Mouse (Mus musculus): ENCODE measurements around the gene Exoc3l4. TPM values are rescaled to one million over a fixed set of nuclear protein-coding genes. Genes with fewer than 3 reads are reported as not detected.

Exoc3l4 gene
- polyA plus RNA-seq, 1 experiment from 2014 or later, result 11.3 TPM

- Histone ChIP-seq H3K9me3 (replicated peaks; ENCODE audit: control insufficient read depth, low read length) (no peaks in the 10 kb centered on the region), H3K4me3 (ENCODE audit: low read depth, low read length) (peak overlapping the region; percentile 52), H3K9ac (ENCODE audit: low read depth, low read length) (peak overlapping the region; percentile 67; the same call in 1 of the 2 replicates), H3K27me3 (ENCODE audit: control insufficient read depth, insufficient read depth, low read length) (peaks cover 86% of the 10 kb centered on the region), H3K4me2 (peak overlapping the region; percentile 89), H3K4me1 (ENCODE audit: control insufficient read depth, insufficient read depth, low read length) (peaks cover 24% of the 10 kb centered on the region), H3K27ac (ENCODE audit: low read depth, low read length) (peak overlapping the region; percentile 50; the same call in 1 of the 2 replicates), H3K36me3 (ENCODE audit: control insufficient read depth, insufficient read depth, low read length) (no peaks in the 10 kb centered on the region)
- 19% methylated on average over 15 of the region's 15 CpGs for WGBS (ENCODE audit: insufficient replicate concordance)
- ATAC-seq (replicated peaks; ENCODE audit: insufficient number of reproducible peaks, low FRiP score, low TSS enrichment), result peak; percentile 25; the same call in 1 of the 2 replicates
These were observed 26.4 kb downstream of the Exoc3l4 start for GRCm38 (mm10) chr12:111443011-111443870.

DNA sequence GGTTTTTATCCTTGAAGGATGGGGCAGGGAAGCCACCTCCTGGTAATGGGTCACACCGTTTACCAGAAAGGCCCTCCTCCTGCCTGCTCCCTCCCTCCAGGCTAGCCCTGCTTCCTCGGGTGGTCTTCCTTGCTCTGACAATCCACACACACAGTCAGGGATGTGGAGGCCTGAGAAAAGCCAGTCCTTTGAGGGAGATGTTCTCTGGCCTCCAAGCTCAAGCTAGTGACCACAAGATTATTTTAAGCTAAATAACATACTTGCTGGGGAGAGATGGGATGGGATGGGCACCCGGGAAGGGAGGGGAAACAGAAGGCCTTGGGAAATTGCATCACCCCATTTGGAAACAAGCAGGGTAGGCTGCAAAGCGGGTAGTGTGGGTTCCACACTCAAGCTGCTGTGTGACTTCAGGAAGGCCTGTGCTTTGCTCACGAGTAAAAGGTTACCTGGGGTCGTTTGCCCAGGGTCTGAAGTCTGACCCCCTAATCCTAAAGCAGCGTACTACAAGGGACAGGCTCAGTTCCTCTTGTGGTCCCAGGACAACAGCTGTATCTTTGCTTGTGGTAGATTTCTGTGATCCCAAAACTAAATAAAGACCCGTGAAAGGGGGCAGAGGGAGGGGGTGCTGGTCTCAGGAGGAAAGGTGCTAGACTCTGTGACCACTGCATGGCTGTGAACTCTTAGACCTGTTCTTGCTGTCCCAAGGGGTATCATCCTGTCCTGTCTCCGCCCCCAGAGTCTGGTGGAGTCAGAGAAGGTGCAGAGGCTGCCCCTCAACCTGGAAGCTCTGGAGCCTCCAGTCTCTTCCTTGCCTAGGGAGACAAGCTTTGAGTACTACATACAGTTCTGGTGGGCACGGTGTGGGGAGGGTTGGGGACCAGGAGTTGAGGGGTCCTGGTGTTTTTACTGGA lies 27.4 kb downstream of the Exoc3l4 start:
- Histone ChIP-seq H3K4me2 (peak overlapping the region; percentile 89), H3K27ac (ENCODE audit: low read depth, low read length) (no peak overlapping the region), H3K4me3 (ENCODE audit: low read depth, low read length) (peak overlapping the region; percentile 52), H3K9me3 (replicated peaks; ENCODE audit: control insufficient read depth, low read length) (no peaks in the 10 kb centered on the region), H3K36me3 (ENCODE audit: control insufficient read depth, insufficient read depth, low read length) (no peaks in the 10 kb centered on the region), H3K9ac (ENCODE audit: low read depth, low read length) (no peak overlapping the region), H3K4me1 (ENCODE audit: control insufficient read depth, insufficient read depth, low read length) (peaks cover 28% of the 10 kb centered on the region), H3K27me3 (ENCODE audit: control insufficient read depth, insufficient read depth, low read length) (peaks cover 88% of the 10 kb centered on the region)
- WGBS (ENCODE audit: insufficient replicate concordance), result 31% methylated on average over 10 of the region's 10 CpGs
- ATAC-seq (replicated peaks; ENCODE audit: insufficient number of reproducible peaks, low FRiP score, low TSS enrichment), result no peak

GRCm38 (mm10) chr12:111445161-111445889 lies 28.5 kb downstream of the Exoc3l4 start:
- H3K4me1 ChIP-seq (ENCODE audit: control insufficient read depth, insufficient read depth, low read length), result peaks cover 37% of the 10 kb centered on the region
- no peak overlapping the region for H3K9ac ChIP-seq (ENCODE audit: low read depth, low read length)
- H3K4me2 ChIP-seq, result peak overlapping the region; percentile 57
- no peak overlapping the region for H3K27ac ChIP-seq (ENCODE audit: low read depth, low read length)
- no peaks in the 10 kb centered on the region for H3K9me3 ChIP-seq (replicated peaks; ENCODE audit: control insufficient read depth, low read length)
- 5% methylated on average over 52 of the region's 52 CpGs for WGBS (ENCODE audit: insufficient replicate concordance)
- peaks cover 92% of the 10 kb centered on the region for H3K27me3 ChIP-seq (ENCODE audit: control insufficient read depth, insufficient read depth, low read length)
- no peak for ATAC-seq (replicated peaks; ENCODE audit: insufficient number of reproducible peaks, low FRiP score, low TSS enrichment)
- H3K36me3 ChIP-seq (ENCODE audit: control insufficient read depth, insufficient read depth, low read length), result no peaks in the 10 kb centered on the region
- H3K4me3 ChIP-seq (ENCODE audit: low read depth, low read length), result peak overlapping the region; percentile 36

DNA sequence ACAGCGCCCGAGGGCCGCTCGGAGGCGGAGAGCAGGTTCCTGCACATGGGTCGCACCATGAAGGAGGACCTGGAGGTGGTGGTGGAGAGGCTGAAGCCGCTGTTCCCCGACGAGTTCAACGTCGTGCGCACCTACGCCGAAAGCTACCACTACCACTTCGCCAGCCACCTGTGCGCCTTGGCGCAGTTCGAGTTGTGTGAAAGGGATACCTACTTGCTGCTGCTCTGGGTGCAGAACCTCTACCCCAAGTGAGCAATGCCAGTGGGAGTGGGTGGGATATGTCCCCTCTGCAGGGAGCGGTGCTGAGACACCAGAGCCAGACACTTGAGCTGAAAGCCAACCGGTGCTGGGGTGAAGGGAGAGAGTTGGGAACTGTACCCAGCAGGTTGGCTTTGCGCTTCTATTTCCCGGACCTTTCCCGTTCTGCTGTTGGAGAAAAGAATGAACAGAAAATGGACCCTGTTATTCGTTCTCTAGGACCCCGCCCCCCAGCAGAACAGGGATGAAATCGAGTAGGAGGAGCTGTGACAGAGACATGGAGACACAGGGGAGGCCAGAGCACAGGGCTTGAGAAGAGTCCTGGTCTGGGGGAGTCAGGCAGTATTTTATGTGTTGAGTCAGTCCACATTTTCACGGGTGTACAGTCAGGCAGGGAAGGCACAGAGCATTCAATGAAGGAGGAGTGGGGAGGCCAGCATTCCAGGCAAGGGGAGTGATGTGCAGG lies 29.2 kb downstream of the Exoc3l4 start:
- ATAC-seq (replicated peaks; ENCODE audit: insufficient number of reproducible peaks, low FRiP score, low TSS enrichment), result no peak
- Histone ChIP-seq H3K27ac (ENCODE audit: low read depth, low read length) (no peak overlapping the region), H3K9ac (ENCODE audit: low read depth, low read length) (no peak overlapping the region), H3K27me3 (ENCODE audit: control insufficient read depth, insufficient read depth, low read length) (peaks cover 90% of the 10 kb centered on the region), H3K36me3 (ENCODE audit: control insufficient read depth, insufficient read depth, low read length) (no peaks in the 10 kb centered on the region), H3K4me1 (ENCODE audit: control insufficient read depth, insufficient read depth, low read length) (peaks cover 41% of the 10 kb centered on the region), H3K9me3 (replicated peaks; ENCODE audit: control insufficient read depth, low read length) (no peaks in the 10 kb centered on the region), H3K4me3 (ENCODE audit: low read depth, low read length) (peak overlapping the region; percentile 36), H3K4me2 (peak overlapping the region; percentile 57)
- WGBS (ENCODE audit: insufficient replicate concordance), result 14% methylated on average over 27 of the region's 27 CpGs

DNA sequence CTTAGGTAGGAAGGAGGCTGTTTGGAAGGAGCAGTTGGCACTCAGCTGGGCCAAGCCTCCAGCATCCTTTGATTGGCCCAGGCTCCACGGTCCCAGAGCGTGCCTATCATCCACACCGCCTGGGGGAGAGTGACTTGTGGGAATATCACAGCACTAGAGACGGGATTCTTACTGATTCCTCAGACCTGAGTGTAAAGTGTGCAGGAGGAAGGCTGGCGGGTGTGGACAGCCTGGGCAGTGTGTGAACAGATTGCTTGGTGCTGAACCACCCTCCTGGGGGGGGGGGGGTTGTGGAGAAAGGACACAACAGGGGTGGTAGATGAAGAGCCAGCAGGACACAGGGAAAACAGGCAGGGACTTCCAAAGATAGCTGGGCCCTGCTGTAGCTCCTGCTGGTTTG lies 29.9 kb downstream of the Exoc3l4 start:
- WGBS (ENCODE audit: insufficient replicate concordance), result 38% methylated on average over 5 of the region's 5 CpGs
- Histone ChIP-seq H3K27me3 (ENCODE audit: control insufficient read depth, insufficient read depth, low read length) (peaks cover 91% of the 10 kb centered on the region), H3K9ac (ENCODE audit: low read depth, low read length) (no peak overlapping the region), H3K36me3 (ENCODE audit: control insufficient read depth, insufficient read depth, low read length) (no peaks in the 10 kb centered on the region), H3K27ac (ENCODE audit: low read depth, low read length) (no peak overlapping the region), H3K9me3 (replicated peaks; ENCODE audit: control insufficient read depth, low read length) (no peaks in the 10 kb centered on the region), H3K4me1 (ENCODE audit: control insufficient read depth, insufficient read depth, low read length) (peaks cover 41% of the 10 kb centered on the region), H3K4me3 (ENCODE audit: low read depth, low read length) (no peak overlapping the region), H3K4me2 (no peak overlapping the region)
- no peak for ATAC-seq (replicated peaks; ENCODE audit: insufficient number of reproducible peaks, low FRiP score, low TSS enrichment)

- Histone ChIP-seq H3K9ac (ENCODE audit: low read depth, low read length) (no peak overlapping the region), H3K27ac (ENCODE audit: low read depth, low read length) (no peak overlapping the region), H3K4me3 (ENCODE audit: low read depth, low read length) (no peak overlapping the region), H3K27me3 (ENCODE audit: control insufficient read depth, insufficient read depth, low read length) (peaks cover 87% of the 10 kb centered on the region), H3K36me3 (ENCODE audit: control insufficient read depth, insufficient read depth, low read length) (no peaks in the 10 kb centered on the region), H3K9me3 (replicated peaks; ENCODE audit: control insufficient read depth, low read length) (no peaks in the 10 kb centered on the region), H3K4me1 (ENCODE audit: control insufficient read depth, insufficient read depth, low read length) (peaks cover 41% of the 10 kb centered on the region), H3K4me2 (no peak overlapping the region)
- ATAC-seq (replicated peaks; ENCODE audit: insufficient number of reproducible peaks, low FRiP score, low TSS enrichment), result no peak
- WGBS (ENCODE audit: insufficient replicate concordance), result 30% methylated on average over 9 of the region's 9 CpGs
These were observed 30.5 kb downstream of the Exoc3l4 start for GRCm38 (mm10) chr12:111447350-111447749.

DNA sequence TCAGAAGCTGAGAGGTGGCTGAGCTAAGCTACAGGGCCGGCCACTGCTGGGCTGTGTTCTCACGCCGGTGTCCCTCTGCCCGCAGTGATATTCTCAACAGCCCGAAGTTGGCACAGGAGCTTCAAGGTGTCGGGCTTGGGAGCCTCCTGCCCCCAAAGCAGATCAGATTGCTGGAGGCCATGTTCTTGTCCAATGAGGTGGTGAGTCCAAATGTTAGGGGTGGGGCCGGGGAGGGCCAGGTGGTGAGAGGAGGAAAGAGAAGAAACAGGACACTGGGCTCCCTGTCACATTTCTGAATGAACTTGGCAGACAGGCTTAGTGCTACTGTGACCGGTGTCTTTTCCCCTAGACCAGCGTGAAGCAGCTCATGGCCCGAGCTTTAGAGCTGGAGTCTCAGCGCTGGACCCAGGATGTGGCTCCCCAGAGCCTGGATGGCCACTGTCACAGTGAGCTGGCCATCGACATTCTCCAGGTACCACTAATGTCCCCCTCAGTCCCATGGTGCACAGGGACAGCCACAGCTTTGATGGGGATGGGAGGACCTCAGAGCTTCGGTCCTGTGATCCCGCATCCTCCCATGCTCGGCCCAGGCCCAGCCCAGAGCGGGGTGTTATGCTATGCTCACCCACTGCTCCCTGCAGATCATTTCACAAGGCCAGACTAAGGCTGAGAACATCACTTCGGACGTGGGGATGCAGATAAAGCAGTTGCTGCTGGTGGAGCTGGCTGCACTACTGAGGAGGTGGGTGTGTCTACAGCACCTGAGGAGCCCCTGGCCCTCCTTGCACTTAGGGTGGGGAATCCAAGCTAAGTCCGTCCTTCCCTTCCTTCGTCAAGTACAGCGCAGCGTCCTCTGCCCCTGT lies 31.3 kb downstream of the Exoc3l4 start:
- no peak overlapping the region for H3K9ac ChIP-seq (ENCODE audit: low read depth, low read length)
- H3K4me2 ChIP-seq, result no peak overlapping the region
- no peak overlapping the region for H3K27ac ChIP-seq (ENCODE audit: low read depth, low read length)
- H3K36me3 ChIP-seq (ENCODE audit: control insufficient read depth, insufficient read depth, low read length), result no peaks in the 10 kb centered on the region
- peaks cover 38% of the 10 kb centered on the region for H3K4me1 ChIP-seq (ENCODE audit: control insufficient read depth, insufficient read depth, low read length)
- H3K9me3 ChIP-seq (replicated peaks; ENCODE audit: control insufficient read depth, low read length), result no peaks in the 10 kb centered on the region
- peaks cover 80% of the 10 kb centered on the region for H3K27me3 ChIP-seq (ENCODE audit: control insufficient read depth, insufficient read depth, low read length)
- WGBS (ENCODE audit: insufficient replicate concordance), result 27% methylated on average over 22 of the region's 22 CpGs
- ATAC-seq (replicated peaks; ENCODE audit: insufficient number of reproducible peaks, low FRiP score, low TSS enrichment), result no peak
- no peak overlapping the region for H3K4me3 ChIP-seq (ENCODE audit: low read depth, low read length)

Data from heart, embryonic 11.5 days (tissue).